Mouse (Mus musculus): ENCODE data around the gene Lamtor1.

The Lamtor1 gene

DNA sequence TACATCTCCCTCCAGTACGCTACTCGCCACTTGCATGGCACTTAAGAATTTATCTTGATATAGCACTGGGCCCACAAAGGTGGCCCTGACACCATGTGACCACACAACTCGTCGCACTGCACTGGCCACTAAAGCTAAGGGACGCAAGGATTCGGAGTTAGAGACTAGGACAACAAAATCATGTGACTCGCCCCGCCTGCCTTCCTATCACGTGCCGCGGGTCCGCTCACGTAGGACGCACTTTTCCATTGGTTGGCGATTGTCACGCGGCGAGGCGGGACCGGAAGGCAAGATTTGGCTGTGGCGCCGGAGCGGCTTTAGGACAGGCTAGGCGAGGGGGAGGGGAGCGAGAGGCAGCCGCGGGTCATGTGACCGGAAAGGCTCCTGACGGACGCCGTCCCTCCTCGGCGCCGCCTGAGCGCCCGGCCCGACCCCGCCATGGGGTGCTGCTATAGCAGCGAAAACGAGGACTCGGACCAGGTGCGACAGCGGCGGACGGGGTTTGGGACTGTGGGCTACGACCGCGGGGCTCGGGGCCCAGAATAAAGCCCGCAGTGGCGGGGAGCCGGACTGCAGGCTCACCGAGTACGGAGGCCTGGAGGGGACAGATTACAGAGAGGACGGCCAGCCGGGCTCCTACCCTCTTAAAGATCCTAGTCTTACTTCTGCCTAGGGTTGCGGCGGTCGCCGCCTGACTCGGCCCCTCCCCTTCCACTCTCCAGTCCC, at the start of gene Lamtor1:
Lamtor1 (plus strand) TSS at position 344 of the 726 bp plus-strand sequence.
- DNase-seq, result peak; percentile 100

DNA sequence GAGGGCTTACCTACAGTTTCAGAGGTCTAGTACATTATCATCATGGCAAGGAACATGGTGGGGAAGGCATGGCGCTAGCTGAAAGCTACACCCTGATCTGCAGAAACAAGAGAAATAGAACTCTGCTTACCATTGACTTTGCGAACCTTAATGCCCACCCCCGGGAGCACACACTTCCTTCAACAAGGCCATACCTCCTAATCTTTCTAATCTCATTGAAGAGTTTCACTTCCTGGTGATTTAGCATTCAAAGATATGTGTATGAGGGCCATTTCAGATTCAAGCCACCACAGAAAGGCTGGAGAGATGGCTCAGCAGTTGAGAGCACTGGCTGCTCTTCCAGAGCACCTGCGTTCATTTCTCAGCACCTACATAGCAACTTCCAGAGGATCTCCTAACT, 48.6 kb upstream of the Lamtor1 start, which contains the start of gene Folr2:
Folr2 (minus strand) TSS at position 101 of the 400 bp plus-strand sequence.
- no peak for DNase-seq

DNA sequence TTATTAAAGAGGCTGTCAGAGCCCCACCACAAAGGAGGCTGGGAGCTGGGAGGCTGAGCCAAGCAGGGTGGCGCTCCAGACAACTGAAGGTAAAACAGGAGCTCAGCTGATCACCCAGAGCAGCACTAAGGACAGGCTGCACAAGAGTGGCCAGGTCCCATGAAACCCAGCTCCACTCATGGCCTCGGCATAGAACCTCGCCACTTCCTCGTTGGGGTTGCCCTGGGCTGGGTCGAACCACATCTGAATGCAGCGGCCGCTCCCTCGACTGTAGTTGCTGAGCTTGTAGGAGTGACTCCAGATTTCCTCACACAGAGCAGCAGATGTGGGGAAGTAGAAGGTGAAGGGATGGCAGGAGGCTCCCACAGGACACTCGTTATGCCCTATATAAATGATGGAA, 47.3 kb upstream of the Lamtor1 start:
- no peak for DNase-seq

DNA sequence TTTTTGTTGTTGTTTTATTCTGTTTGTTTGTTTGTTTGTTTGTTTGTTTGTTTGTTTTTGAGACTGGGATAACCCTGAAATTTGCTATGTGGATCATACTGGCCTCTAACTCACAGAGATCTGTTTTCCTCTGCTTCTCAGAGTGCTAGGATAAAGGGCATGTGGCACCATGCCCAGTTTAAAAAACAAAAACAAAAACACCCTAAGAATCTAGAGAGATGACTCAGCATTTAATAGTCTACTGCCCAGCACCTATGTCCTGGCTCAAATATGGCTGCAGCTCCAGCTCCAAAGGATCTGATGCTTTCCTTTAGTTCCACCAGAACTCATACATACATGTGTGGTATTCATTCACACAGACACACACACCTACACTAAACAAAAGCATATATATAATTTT, 44.7 kb upstream of the Lamtor1 start:
- no peak for DNase-seq

DNA sequence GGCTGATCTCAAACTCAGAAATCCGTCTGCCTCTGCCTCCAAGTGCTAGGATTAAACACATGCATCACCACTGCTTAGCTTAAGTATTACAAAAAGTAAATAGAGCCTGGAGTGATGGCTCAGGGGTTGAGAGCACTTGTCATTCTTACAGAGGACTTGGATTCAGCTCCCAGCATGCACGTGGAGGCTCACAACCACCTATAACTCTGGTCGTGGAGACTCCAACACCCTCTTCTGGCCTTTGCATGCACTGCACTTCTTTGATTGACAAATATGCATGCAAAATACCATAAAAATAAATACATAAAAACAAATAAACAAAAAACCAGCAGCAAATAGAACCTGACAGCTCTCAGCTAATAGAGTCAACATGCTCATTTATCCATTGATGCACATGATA, 43.4 kb upstream of the Lamtor1 start:
- DNase-seq, result no peak

DNA sequence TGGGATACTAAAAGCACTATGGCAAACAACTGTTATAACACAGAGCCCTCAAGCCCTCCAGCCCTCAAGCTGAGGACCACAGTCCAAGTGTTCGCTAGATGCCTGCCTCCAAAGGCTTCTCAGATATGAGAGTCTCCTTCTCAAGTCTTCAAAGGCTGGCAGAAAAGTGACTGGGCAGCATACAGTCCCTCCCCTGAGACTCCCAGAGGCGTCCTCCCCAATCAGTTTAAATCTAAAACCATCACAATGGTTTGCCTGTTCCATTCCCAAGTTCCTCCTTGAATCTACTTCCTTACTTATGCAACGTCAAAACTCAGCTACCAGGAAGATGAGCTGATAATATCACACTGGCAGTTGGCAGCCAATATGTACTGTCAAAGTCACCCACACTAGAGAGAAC, 42.3 kb upstream of the Lamtor1 start, which contains the start of gene Anapc15:
Anapc15 (plus strand) TSS at position 301 of the 400 bp plus-strand sequence.
- no peak for DNase-seq

DNA sequence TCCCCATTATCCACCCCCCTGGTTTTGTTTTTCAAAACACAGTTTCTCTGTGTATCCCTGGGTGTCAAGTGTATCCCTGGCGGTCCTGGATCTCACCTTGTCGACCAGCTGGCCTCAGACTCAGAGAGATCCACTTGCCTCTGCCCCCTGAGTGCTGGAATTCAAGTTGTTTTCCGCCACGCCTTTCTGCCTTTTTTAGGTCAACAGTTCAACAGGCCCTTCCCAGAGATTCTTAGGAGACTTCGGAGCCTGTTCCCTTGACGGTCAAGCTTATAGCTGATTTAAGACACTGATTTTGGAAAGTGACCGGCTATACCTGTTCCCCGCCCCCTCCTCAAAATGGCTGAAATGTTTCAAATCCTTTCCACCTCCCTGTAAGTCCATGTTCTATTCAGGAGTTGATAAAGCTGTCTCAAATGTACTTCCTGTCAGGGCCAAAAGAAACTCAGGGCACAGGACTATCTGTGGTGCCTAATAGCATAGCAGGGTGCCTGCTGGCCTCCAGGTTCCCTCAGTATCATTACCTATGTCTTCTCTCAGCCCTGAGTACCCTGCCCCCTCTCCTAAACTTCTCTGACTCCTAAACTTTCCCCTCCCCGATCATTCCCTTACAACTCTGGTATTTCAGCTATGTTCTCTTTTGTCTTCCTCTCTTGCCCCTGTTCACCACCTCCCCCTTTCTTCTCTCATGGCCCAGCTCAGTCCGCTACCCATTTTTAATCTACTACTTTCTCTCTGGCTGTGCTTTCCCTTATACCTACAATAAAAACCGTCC, 39.0 kb upstream of the Lamtor1 start:
- DNase-seq, result no peak

DNA sequence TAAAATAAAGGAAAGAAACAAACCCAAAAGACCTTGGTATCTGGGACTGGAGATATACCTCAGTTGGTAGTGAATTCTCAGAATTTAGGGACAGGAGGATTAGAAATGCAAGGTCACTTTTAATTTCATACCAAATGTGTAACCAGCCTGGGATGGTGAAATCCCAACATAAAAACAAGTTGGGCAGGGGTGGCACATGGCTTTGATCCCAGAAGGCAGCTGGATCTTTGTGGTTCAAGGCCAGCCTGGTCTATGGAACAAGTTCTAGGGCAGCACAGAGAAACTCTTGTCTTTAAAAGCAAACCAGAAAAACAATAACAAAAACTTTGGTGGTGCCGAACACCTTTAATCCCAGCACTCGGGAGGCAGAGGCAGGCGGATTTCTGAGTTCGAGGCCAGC, 38.2 kb upstream of the Lamtor1 start:
- DNase-seq, result no peak

DNA sequence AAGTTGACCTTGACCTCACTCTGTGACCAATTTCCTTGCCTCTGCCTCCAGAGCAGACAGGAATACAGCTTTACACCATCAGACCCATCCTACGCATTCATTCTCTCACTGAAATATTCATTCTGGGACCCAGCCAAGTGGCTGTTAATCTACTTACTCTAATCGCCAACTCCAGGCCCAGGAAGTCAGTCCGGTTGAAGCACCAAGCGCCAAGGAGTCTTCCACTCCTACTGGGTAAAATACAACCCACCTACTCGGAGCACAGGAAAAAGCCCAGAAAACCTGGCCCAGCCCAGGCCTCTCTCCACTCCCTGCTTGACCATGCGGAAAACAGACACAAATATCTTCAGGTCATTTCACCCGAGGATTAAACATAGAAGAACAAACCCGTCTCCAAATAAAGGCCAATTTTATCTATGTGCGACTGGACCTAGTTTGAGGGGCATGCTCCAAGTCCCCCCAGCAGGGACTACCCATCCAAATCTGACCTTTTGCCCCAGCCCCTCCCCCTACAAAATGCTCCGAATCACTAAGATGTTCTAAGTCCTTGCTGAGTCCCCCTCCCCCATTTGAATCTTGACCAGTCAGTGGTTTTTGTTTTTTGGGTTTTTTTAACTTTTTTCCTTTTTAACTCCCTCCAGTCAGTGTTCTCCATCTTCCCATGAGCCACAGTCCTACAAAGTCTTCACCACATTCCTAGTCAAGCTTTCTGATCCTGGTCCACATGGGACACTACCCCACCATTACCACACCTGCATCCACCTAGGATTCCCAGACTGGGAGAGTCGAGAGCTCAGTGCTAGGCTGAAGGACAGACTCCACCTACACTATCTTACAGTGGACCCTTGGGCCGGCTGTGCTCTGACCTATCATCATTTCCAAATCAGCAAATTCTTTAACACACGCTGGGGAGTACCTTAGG, 37.2 kb upstream of the Lamtor1 start:
- no peak for DNase-seq

DNA sequence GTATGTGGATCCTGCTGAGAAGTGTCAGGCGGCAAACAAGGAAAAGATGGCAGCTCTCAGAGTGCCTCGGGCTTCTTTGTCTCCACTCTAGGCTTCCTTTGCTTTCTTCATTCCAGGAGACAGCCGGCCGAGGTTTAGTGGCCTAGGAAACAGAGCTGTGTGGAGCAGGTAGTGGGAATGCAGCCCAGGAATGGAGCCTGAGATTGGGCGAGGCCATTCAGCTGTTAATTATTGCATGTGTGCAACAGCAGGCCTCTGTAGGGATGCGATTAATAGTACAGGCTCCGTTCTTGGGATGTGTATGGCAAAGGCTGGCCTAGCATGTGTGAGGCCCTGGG, 36.6 kb upstream of the Lamtor1 start:
- DNase-seq, result no peak

DNA sequence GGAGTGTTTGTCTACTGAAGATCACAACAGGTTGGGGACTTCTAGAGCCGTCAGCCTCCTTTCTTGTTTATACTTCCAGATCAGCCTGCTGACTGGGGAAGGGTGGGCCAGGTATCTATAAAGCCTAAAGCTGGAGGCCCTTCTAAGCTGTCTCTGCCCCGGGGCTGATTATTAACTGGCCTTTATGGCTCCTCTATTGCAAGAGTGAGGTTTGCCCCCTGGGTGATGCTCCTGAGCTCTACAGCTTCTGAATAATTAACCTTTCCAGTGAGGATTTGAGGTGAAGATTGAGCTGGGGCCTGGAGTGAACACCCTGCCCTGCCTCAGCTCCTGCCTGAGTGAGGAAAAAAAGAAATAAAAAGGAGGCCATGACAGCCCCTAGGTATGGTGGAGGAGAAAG, 35.1 kb upstream of the Lamtor1 start, which contains the start of gene Folr1:
Folr1 (minus strand) TSS at position 160 of the 400 bp plus-strand sequence.
- DNase-seq, result no peak

DNA sequence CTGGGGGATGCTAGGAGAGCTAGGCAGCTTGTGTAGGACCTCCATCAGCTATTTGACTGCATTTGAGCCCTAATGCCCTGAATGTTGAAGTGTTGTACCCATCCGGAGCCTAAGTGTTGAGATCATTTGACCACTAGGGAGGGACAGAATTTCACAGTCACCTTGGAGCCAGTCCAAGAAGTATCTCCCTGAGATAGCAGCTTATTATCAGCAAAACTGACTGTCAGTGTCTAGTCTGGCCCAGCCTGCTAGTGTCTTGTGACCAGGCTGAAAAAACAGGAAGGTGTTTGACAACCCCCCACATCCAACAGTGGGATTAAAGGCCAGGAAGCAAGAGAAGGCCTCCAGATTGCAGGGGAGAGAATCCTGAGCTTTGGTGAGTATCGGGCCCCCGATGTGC, 34.4 kb upstream of the Lamtor1 start:
- no peak for DNase-seq

DNA sequence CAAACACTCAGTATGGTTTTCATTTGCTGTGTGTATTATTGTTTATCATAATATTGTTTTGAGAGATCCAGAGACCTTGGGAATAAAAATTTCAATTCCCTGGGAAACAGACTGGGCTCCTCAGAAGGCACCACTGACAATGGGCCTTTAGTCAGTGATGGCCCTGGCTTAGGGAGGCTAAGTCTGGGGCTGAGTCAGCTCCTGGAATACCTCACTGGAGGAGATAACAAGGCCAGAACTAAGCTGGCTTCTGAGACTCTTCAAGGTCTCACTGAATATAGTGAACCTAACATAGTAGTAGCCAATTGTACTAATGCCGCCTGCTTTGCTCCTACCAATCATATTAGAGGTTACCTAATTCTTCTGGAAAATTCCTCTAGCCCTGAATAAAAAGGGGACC, 29.7 kb upstream of the Lamtor1 start:
- no peak for DNase-seq

DNA sequence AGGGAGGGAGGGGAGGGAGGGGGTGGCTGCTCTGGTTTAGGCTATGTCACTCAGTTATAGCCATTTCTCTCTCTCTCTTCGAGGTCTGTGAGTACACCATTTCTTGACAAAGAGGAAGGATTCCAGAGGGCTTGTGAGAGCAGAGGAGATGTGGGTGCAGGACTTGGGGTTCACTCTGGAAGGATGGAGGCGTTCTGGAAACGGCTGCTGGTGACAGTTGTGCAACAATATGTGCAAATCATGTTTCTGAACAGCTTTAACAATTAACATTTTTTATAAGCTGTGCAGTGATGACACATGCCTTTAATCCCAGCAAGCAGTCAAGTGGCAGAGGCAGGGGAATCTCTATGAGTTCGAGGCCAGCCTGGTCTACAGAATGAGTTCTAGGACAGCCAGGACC, 24.8 kb upstream of the Lamtor1 start:
- no peak for DNase-seq

DNA sequence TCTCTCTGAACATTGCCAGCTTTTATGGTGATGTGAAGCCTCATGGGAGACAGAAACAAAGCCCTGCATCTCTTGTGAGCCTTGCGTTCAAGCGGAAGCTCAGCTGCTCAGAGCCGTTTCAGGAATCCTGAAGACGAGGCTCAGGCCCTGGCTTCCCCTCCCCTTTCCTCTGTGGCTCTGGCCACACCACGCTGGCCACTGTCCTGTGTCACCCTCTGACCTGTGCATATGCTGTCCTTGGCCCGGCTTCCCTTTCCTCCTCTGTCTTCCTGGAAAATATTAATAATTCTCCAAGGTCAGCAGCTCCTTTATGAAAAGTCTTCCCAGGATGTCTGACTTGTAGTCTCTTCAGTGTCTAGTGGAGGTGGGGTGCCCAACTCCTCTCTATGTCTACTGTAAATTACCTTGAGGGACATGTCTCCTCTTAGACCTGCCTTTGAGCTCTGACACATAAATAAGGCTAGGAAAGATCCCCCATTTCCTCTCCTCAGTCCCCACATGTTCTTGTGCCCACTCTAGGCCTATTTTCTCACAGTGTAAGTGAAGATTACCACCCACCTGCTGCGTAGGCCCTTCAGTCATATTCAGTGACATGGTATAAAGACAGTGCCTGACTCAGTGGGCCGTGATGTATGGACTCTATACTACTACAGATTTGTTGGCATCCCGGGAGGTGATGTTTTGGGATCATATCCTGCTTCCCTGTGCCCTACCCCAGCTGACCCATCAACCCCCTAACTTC, 23.1 kb upstream of the Lamtor1 start:
- DNase-seq, result no peak

DNA sequence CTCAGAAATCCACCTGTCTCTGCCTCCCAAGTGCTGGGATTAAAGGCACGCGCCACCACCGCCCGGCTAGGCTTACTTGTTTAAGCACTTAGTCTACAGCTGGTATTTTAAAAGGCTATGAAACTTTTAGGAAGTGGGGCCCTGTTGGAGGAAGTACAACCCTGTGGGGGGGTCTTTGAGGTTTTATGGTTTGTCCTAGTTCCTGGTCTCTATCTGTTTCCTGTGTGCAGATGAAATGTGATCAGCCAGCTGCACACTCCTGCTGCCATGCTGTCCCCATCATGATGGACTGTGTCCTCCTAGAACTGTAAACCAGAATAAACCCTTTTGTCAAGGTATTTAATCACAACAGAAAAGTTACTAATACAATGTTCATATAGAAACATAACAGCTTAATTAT, 21.5 kb upstream of the Lamtor1 start:
- no peak for DNase-seq

DNA sequence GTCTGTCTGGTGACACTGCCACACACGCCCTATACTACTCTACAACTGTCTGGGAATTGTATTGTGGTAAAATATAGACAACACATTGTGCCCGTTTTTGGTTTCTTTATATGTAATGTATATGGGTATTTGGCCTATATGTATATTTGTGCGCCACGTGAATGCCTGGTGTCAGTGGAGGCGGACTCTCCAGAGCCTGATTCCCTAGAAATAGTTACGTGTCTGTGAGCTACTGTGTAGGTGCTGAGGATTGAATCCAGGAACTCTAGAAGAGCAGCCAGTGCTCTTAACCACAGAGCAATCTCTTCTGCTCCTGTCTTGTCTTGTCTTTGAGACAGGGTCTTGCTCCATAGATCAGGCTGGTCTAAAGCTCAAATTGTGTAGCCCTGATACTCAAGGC, 19.4 kb upstream of the Lamtor1 start:
- DNase-seq, result no peak

DNA sequence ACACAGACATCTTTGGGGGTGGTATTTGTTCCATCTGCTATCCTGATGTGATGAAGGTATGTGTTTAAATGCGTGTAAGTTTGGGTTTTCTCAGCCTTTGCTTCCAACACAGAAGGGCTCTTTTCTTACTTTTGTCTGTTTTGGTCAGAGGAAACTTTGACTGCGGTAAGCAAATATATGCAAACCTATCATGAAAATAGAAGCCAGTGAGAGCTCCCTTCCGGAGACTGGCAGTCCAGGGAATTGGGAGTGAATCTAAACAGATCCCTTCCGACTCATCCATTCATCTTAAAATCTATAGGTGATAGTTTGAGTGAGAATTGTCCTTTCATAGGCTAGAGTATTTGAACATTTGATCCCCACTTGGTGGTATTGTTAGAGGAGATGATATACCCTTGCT, 17.2 kb upstream of the Lamtor1 start:
- no peak for DNase-seq

DNA sequence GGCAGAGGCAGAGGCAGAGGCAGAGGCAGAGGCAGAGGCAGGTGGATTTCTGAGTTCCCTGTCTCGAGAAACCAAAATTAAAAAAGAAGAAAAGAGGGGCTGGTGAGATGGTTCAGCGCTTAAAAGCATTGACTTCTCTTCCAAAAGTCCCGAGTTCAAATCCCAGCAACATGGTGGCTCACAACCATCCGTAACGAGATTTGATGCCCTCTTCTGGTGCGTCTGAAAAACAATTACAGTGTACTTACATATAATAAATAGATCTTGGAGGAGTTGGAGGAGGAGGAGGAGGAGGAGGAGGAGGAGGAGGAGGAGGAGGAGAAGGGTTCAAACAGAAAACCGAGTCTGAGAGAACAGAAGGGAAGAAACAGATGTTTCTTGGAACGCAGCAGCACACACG, 10.0 kb upstream of the Lamtor1 start:
- DNase-seq, result no peak

DNA sequence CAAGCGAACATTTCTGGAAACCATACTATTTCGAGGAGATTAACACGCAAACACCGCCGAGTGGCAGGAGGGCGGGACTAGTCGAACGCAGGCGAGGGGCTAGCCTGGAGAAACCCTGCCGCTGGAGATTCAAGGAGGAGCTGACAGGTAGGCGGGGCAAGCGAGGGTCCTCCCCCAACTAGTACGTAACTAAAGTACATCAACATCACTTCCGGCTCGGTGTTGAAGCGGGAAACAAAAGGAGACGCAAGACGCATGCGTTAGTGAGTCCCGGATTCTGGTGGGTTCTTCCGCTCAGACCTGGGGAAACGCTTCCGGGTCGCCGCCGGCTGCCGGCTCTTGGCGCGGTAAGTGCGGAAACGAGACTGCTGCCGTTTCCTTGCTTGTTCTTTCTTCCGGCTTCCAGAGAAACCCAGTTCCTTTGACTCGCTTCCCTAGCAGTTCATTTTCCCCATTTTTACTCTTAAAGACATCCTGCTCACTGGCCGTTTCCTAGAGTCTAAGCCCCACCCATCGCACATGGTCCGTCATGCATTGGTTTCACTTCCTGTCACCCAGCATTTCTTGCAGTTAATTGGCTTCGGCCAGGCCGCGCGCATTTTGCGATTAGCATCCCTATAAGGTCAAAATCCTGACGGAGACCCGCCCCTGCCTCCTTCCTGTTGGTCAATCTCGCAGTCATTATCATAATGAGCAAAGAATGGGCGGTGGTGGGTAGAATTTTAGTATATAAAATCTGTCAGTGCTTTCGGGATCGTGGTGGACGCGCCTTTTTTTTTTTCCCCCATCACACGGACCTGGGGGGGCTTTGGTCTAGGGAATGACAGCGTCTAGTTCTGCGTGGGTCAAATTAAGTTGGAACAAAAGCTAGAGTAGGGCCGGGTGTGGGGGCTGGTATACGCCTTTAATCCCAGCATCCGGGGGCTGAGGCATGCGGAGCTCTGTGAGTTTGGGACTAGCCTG, 9.3 kb upstream of the Lamtor1 start:
- DNase-seq, result peak; percentile 96
